Mouse (Mus musculus) megakaryocyte, embryonic 14.5 days (primary cell): ENCODE measurements at regions not wholly inside any gene's neighbourhood (a gene's known extent, or its start where the extent isn't known, plus 50 kb on each side); places are given as distances from the start of the nearest gene placed in this dataset.
A peak's percentile ranks its signal among the peaks of the same experiment; 100 is the strongest.
"Not testable (repeated sequence)": the region's sequence is repeated elsewhere in the genome, so short reads cannot be mapped to it uniquely, and the experiment has no call there.

Source experiments
- H3K27me3 ChIP-seq: replicated peaks from 2 replicates; pipeline ENCODE3; 2012; ENCODE audit warnings: inconsistent platforms
- H3K36me3 ChIP-seq: replicated peaks from 2 replicates; pipeline ENCODE3; 2012; ENCODE audit warnings: low read length, inconsistent platforms, mixed read lengths
- H3K4me1 ChIP-seq: 2 replicates; pipeline ENCODE4 v1.6.1; 2012; ENCODE audit warnings: inconsistent platforms
- H3K4me3 ChIP-seq: replicated peaks from 2 replicates; pipeline ENCODE3; 2012; ENCODE audit warnings: moderate library complexity, mild to moderate bottlenecking, inconsistent platforms
- H3K9me3 ChIP-seq: 2 replicates; pipeline ENCODE4 v1.6.1; 2012; ENCODE audit warnings: inconsistent platforms
- FLI1 ChIP-seq: IDR thresholded peaks from 2 replicates; pipeline ENCODE4 v1.6.1; 2012; ENCODE audit warnings: low read length, inconsistent platforms, mixed read lengths
- GATA1 ChIP-seq: IDR thresholded peaks from 3 replicates; pipeline ENCODE4 v1.6.1; 2012; ENCODE audit warnings: mixed read lengths, low read length, inconsistent platforms, borderline replicate concordance

DNA sequence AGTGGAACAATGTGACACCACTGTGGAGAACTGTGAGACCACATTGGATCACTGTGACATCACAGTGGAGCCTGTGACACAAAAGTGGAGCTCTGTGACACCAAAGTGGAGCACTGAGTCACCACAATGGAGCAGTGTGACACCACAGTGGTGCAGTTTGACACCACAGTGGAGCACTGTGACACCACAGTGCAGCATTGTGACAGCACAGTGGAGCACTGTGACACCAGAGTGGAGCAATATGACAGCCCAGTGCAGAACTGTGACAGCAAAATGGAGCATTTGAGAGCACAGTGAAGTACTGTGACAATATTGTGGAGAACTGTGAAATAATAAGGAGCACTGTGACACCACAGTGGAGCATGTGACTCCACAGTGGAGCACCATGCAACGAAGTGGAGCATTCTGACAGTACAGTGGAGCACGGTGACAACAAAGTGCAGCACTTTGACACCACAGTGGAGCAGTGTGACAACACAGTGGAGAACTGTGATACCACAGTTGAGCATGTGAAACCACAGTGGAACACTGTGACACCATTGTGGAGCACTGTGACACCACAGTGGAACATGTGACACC is 105.0 kb upstream of the Vmn1r2 start:
- peaks cover 76% of the 10 kb centered on the region for H3K9me3 ChIP-seq
- H3K4me3 ChIP-seq: peak overlapping the region; percentile 66
- no peaks in the 10 kb centered on the region for H3K36me3 ChIP-seq
- H3K4me1 ChIP-seq: peaks cover 2% of the 10 kb centered on the region; the same call in 1 of the 2 replicates
- H3K27me3 ChIP-seq: no peaks in the 10 kb centered on the region
- TF ChIP-seq FLI1 (no peak), GATA1 (no peak)

- TF ChIP-seq GATA1 (no peak), FLI1 (no peak)
- H3K4me3 ChIP-seq: peak overlapping the region; percentile 62
- peaks cover 87% of the 10 kb centered on the region for H3K9me3 ChIP-seq
- peaks cover 2% of the 10 kb centered on the region; the same call in 1 of the 2 replicates for H3K4me1 ChIP-seq
- H3K27me3 ChIP-seq: no peaks in the 10 kb centered on the region
- H3K36me3 ChIP-seq: no peaks in the 10 kb centered on the region
Measured at GRCm38 (mm10) chr4:3063966-3064365, 103.2 kb upstream of the Vmn1r2 start.

DNA sequence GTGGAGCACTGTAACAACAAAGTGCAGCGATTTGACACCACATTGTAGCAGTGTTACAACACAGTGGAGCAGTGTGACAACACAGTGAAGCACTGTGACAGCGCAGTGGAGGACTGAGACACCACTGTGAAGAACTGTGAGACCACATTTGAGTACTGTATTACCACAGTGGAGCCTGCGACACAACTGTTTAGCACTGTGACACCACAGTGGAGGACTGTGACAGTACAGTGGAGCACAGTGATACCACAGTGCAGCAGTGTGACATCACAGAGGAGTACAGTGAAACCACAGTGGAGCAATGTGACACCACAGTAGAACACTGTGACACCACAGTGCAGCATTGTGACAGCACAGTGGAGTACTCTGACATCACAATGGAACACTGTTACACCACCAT is 102.5 kb upstream of the Vmn1r2 start:
- Histone ChIP-seq H3K4me1 (peaks cover 2% of the 10 kb centered on the region; the same call in 1 of the 2 replicates), H3K36me3 (no peaks in the 10 kb centered on the region), H3K27me3 (no peaks in the 10 kb centered on the region), H3K4me3 (peak overlapping the region; percentile 62), H3K9me3 (peaks cover 87% of the 10 kb centered on the region)
- TF ChIP-seq GATA1 (no peak; the same call in 2 of the 3 replicates), FLI1 (no peak)

DNA sequence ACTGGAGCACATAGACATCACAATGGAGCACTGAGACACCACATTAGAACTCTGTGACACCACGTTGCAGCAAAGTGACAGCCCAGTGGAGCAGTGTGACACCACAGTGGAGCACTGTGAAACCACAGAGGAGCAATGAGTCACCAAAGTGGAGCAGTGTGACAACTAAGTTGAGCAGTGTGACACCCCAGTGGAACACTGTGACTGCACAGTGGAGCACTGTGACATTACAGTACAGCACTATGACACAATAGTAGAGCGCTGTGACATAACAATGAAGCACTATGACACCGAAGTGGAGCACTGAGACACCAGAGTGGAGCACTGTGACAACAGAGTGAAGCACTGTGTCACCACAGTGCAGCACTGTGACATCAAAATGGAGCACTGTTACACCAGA is 101.8 kb upstream of the Vmn1r2 start:
- H3K36me3 ChIP-seq, H3K27me3 ChIP-seq, H3K4me1 ChIP-seq: not testable (repeated sequence)
- peak overlapping the region; percentile 62 for H3K4me3 ChIP-seq
- H3K9me3 ChIP-seq: peaks cover 89% of the 10 kb centered on the region

GRCm38 (mm10) chr4:3066051-3066736 is 100.9 kb upstream of the Vmn1r2 start:
- no peak for TF ChIP-seq GATA1
- no peak for TF ChIP-seq FLI1
- H3K27me3 ChIP-seq: no peaks in the 10 kb centered on the region
- peak overlapping the region; percentile 54 for H3K4me3 ChIP-seq
- H3K4me1 ChIP-seq: peaks cover 2% of the 10 kb centered on the region; the same call in 1 of the 2 replicates
- peaks cover 98% of the 10 kb centered on the region for H3K9me3 ChIP-seq
- H3K36me3 ChIP-seq: no peaks in the 10 kb centered on the region

- H3K4me1 ChIP-seq: peaks cover 2% of the 10 kb centered on the region; the same call in 1 of the 2 replicates
- no peak for TF ChIP-seq FLI1
- no peak for TF ChIP-seq GATA1
- peak overlapping the region; percentile 8 for H3K4me3 ChIP-seq
- peaks cover 97% of the 10 kb centered on the region for H3K9me3 ChIP-seq
- no peaks in the 10 kb centered on the region for H3K36me3 ChIP-seq
- no peaks in the 10 kb centered on the region for H3K27me3 ChIP-seq
Measured at GRCm38 (mm10) chr4:3067265-3067664, 99.9 kb upstream of the Vmn1r2 start.

GRCm38 (mm10) chr4:3067666-3068065 is 99.5 kb upstream of the Vmn1r2 start:
- TF ChIP-seq GATA1: 0 out of 3 replicates have a peak, but pooled peaks have one; percentile 51
- no peak for TF ChIP-seq FLI1
- Histone ChIP-seq H3K27me3 (no peaks in the 10 kb centered on the region), H3K36me3 (no peaks in the 10 kb centered on the region), H3K4me3 (peak overlapping the region; percentile 8), H3K9me3 (peaks cover 97% of the 10 kb centered on the region), H3K4me1 (peaks cover 2% of the 10 kb centered on the region; the same call in 1 of the 2 replicates)

- peaks cover 90% of the 10 kb centered on the region for H3K9me3 ChIP-seq
Measured at GRCm38 (mm10) chr4:3068306-3069223, 98.6 kb upstream of the Vmn1r2 start.

GRCm38 (mm10) chr4:3069341-3069740 is 97.8 kb upstream of the Vmn1r2 start:
- Histone ChIP-seq H3K27me3 (no peaks in the 10 kb centered on the region), H3K36me3 (no peaks in the 10 kb centered on the region), H3K4me3 (peak overlapping the region; percentile 7), H3K4me1 (peaks cover 2% of the 10 kb centered on the region; the same call in 1 of the 2 replicates), H3K9me3 (peaks cover 82% of the 10 kb centered on the region)
- TF ChIP-seq GATA1: no peak; the same call in 2 of the 3 replicates
- no peak for TF ChIP-seq FLI1

More at GRCm38 (mm10) chr4:3068306-3069223, 98.6 kb upstream of the Vmn1r2 start:
- TF ChIP-seq FLI1: no peak
- no peak; the same call in 2 of the 3 replicates for TF ChIP-seq GATA1
- Histone ChIP-seq H3K4me1 (peaks cover 2% of the 10 kb centered on the region; the same call in 1 of the 2 replicates), H3K36me3 (no peaks in the 10 kb centered on the region), H3K4me3 (peak overlapping the region; percentile 20), H3K27me3 (no peaks in the 10 kb centered on the region)

DNA sequence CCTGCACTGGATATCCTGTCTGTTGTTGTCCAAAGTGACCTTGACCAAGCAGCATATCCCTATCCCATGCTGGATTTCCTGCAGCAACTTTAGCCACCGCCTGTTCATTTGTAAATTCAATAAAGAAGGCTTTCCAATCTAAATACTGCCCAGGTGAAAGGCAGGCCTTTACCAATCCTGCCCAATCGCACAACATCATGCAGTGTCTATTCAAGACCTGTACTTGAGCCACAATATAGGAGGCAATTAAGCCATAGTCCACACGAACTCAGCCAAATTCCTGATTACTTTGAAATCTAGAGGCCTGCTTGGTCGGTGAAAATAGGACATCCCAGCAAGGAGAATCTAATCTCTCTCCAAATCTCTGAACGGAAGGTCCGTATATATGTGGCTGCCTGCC is 95.8 kb upstream of the Vmn1r2 start:
- not testable (repeated sequence) for H3K36me3 ChIP-seq, H3K4me1 ChIP-seq, H3K27me3 ChIP-seq, H3K4me3 ChIP-seq
- H3K9me3 ChIP-seq: peaks cover 62% of the 10 kb centered on the region
